31 mouse cellular contexts compared by ENCODE assay signal in the genomic region with DNA sequence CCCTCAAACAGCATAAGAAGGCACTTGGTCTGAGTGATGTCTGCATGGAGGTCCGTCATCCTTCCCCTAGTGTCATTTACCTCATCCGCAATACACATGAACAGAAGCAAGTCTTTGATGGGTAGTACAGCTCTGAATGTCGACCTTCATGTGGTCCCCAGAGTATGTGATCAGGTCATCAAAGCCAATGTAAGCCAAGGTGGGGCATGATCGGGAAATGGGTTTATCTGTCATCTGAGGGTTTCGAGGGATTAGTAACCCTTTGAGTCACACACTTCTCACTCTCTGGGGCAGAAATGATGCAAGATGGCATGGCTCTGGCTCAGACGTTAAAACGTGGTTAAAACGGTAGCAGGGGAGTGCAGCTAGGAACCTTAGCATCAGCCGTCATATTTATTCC. TPM values are rescaled to one million over a fixed set of nuclear protein-coding genes. Genes with fewer than 3 reads are reported as not detected.
DNase-seq lines count a peak whose midpoint lies in the region; ATAC-seq lines count a peak whose summit lies in the region.
"Had no signal": no experiment of that assay in that cellular context is flagged by ENCODE, and none has a peak within 500 bp of the region (broad histone marks: within the 10 kb centered on the region; RNA-seq: fewer than 3 reads in every experiment).

No protein-coding gene starts in this region.

- ATAC-seq in inflammation-experienced regulatory T-cells, adult 6 months, result peak; percentile 31
- ATAC-seq: forebrain, embryonic 14.5 days; forebrain, postnatal 0 days; intestine, postnatal 0 days had no signal

- DNase-seq in 416B (ENCODE audit: low read depth), result peak; percentile 53
- peak; percentile 42 for DNase-seq in CD4-positive, CD25-positive, alpha-beta regulatory T cell, adult 2 months (ENCODE audit: low read depth, low spot score)
- DNase-seq in T-cell, adult 2 months (ENCODE audit: low spot score), result peak; percentile 49
- no peak for DNase-seq in spleen, postnatal 10 days (ENCODE audit: low spot score in 2 of 2)
- no peak for DNase-seq in retina, embryonic 14.5 days (ENCODE audit: low spot score)
- DNase-seq in thymus, postnatal 4 days, result no peak
- DNase-seq: adrenal gland, adult 2 months; adrenal gland, postnatal 14 days; cerebellum, adult 11 months; cerebellum, adult 2 months; cerebellum, adult 9-11 months; cerebellum, postnatal 25 days; forebrain, postnatal 0 days; gastrocnemius, postnatal 25 days; heart, adult 2 months; heart, postnatal 14 days had no signal

RNA-seq across cellular contexts. Expression of gene Gm17490, which starts 9.2 kb away (rescaled TPM):
- polyA plus RNA-seq in inflammation-experienced regulatory T-cells, adult 6 months (2017; shearing (Covaris generic)), result not detected
- polyA plus RNA-seq: adrenal gland, adult 2 months; C2C12; cerebellum, adult 2 months; embryonic facial prominence, embryonic 12.5 days; embryonic facial prominence, embryonic 15.5 days; forebrain, embryonic 11.5 days; forebrain, embryonic 14.5 days; forebrain, postnatal 0 days; frontal cortex, adult 2 months; gonadal fat pad, adult 2 months; heart, adult 2 months; heart, embryonic 10.5 days; heart, embryonic 13.5 days; heart, embryonic 16.5 days; hindbrain, embryonic 12.5 days; hindbrain, embryonic 15.5 days; intestine, embryonic 14.5 days; intestine, postnatal 0 days had no signal

RNA-seq across cellular contexts. Expression of gene Rbm17, which starts 12.9 kb away (rescaled TPM):
- polyA plus RNA-seq in inflammation-experienced regulatory T-cells, adult 6 months (2017; shearing (Covaris generic)), result 10 to 100 TPM; 31.6 to 40.5 (median 38.6) TPM

RNA-seq across cellular contexts. Expression of gene Il2ra, which starts 25.8 kb away (rescaled TPM):
- polyA plus RNA-seq in inflammation-experienced regulatory T-cells, adult 6 months (2017; shearing (Covaris generic)), result 100 to 1,000 TPM in 2 of 3 experiments, 10 to 100 TPM in 1; 79.6 to 261 (median 234) TPM
- polyA plus RNA-seq: adrenal gland, adult 2 months; C2C12; embryonic facial prominence, embryonic 12.5 days; embryonic facial prominence, embryonic 15.5 days; forebrain, embryonic 11.5 days; forebrain, embryonic 14.5 days; forebrain, postnatal 0 days; heart, embryonic 10.5 days; hindbrain, embryonic 12.5 days; intestine, embryonic 14.5 days had no signal

Comparison
In these comparisons a context has a peak if more than half of its experiments do, and no peak if none do; other contexts are left out.
1. DNase-seq: peak in 416B (single experiment), CD4-positive, CD25-positive, alpha-beta regulatory T cell, adult 2 months (single experiment) and T-cell, adult 2 months (single experiment); none in spleen, postnatal 10 days (0 of 2), retina, embryonic 14.5 days (single experiment) and thymus, postnatal 4 days (single experiment).